Mouse (Mus musculus) midbrain, embryonic 14.5 days (tissue): Measurements from ENCODE around the gene Prkaa2. TPM values are rescaled to one million over a fixed set of nuclear protein-coding genes. Genes with fewer than 3 reads are reported as not detected.

Experiments
- ATAC-seq: fragments of 200-750 bp; cut with Nextera tagmentation; 2 replicates; pipeline ENCODE4 v1.8.0; 2017; ENCODE audit warnings: moderate number of reproducible peaks, moderate library complexity; ENCODE audit not compliant: low FRiP score, low TSS enrichment
- DNase-seq: peaks from one replicate; pipeline ENCODE4 v3.0.0-alpha.2; 2015
- H3K27ac ChIP-seq: fragments of 300-500 bp; sonication (generic); replicated peaks from 2 replicates; pipeline ENCODE4 v1.5.1; 2014; ENCODE audit warnings: mild to moderate bottlenecking, low read depth, low read length, moderate library complexity
- H3K27me3 ChIP-seq: fragments of 300-500 bp; sonication (generic); 2 replicates; pipeline ENCODE4 v1.6.1; 2014; ENCODE audit warnings: low read length, control low read depth, mixed read lengths; ENCODE audit not compliant: control insufficient read depth, insufficient read depth
- H3K36me3 ChIP-seq: fragments of 300-500 bp; sonication (generic); 2 replicates; pipeline ENCODE4 v1.6.1; 2014; ENCODE audit warnings: low read length, control low read depth; ENCODE audit not compliant: control insufficient read depth, insufficient read depth
- H3K4me1 ChIP-seq: fragments of 300-500 bp; sonication (generic); 2 replicates; pipeline ENCODE4 v1.6.1; 2014; ENCODE audit warnings: mild to moderate bottlenecking, antibody characterized with exemption, low read length, control low read depth; ENCODE audit not compliant: control insufficient read depth, insufficient read depth
- H3K4me2 ChIP-seq: fragments of 300-500 bp; sonication (generic); 2 replicates; pipeline ENCODE4 v1.6.1; 2014; ENCODE audit warnings: mild to moderate bottlenecking, low read length, moderate library complexity
- H3K4me3 ChIP-seq: fragments of 300-500 bp; sonication (generic); replicated peaks from 2 replicates; pipeline ENCODE4 v1.5.1; 2014; ENCODE audit warnings: low read depth, low read length
- H3K9ac ChIP-seq: fragments of 300-500 bp; sonication (generic); replicated peaks from 2 replicates; pipeline ENCODE4 v1.6.1; 2014; ENCODE audit warnings: mild to moderate bottlenecking, low read length, moderate library complexity
- H3K9me3 ChIP-seq: fragments of 300-500 bp; sonication (generic); 2 replicates; pipeline ENCODE4 v1.6.1; 2016; ENCODE audit warnings: low read length, control low read depth, mixed read lengths; ENCODE audit not compliant: control insufficient read depth
- WGBS: fragments of 180-500 bp; shearing (Covaris S2); extraction: QIAGEN DNeasy Blood & Tissue Kit; methylation state at CpG from one replicate; pipeline ENCODE4 v1.1.7; 2014; 5-methylcytosine and 5-hydroxymethylcytosine counted together
- polyA plus RNA-seq: library from polyadenylated mRNA; unstranded; fragments of >200 nt; fragmentation: Nextera tagmentation; extraction: Ambion mirVana; gene quantifications from 2 replicates; pipeline ENCODE4 v1.2.1, GENCODE M21; 2014

The Prkaa2 gene
- polyA plus RNA-seq, 1 experiment from 2014 or later = 19.4 TPM

- Histone ChIP-seq H3K27ac (no peak overlapping the region), H3K27me3 (no peaks in the 10 kb centered on the region), H3K4me2 (no peak overlapping the region), H3K36me3 (no peaks in the 10 kb centered on the region), H3K4me1 (no peaks in the 10 kb centered on the region), H3K4me3 (no peak overlapping the region), H3K9ac (no peak overlapping the region), H3K9me3 (no peaks in the 10 kb centered on the region)
- WGBS = 41% methylated on average over 14 of the region's 14 CpGs
- DNase-seq (peak; percentile 93), ATAC-seq (no peak; the same call in 1 of the 2 replicates)
Observed at GRCm38 (mm10) chr4:105151911-105152690, 42.4 kb upstream of the Prkaa2 start.

DNA sequence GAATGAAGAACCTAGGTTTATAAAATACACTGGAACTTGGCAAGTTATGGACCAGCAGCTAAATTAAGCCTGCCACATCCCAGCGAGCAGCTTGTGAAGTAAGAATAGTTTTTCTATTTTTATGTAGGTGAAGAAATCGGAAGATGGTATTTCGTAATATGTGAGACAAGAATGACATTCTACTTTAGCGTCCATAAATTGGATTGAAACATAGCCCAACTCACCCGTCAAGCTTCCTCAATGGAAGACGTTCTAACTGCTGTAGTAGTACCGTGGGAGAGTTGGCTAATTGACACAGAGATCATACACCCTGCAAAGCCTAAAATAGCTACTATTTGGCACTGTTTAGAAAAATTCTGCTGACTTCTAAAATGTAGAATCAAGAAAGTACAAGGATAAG is 39.8 kb upstream of the Prkaa2 start:
- no peaks in the 10 kb centered on the region for H3K27me3 ChIP-seq
- no peak overlapping the region for H3K9ac ChIP-seq
- no peak for ATAC-seq
- no peak overlapping the region for H3K4me2 ChIP-seq
- no peak overlapping the region for H3K4me3 ChIP-seq
- WGBS = 94% methylated on average over 7 of the region's 7 CpGs
- no peaks in the 10 kb centered on the region for H3K4me1 ChIP-seq
- DNase-seq = no peak
- H3K27ac ChIP-seq = no peak overlapping the region
- no peaks in the 10 kb centered on the region for H3K36me3 ChIP-seq
- H3K9me3 ChIP-seq = peaks cover 4% of the 10 kb centered on the region; the same call in 1 of the 2 replicates

- Histone ChIP-seq H3K27ac (no peak overlapping the region), H3K27me3 (no peaks in the 10 kb centered on the region), H3K9ac (no peak overlapping the region), H3K4me1 (no peaks in the 10 kb centered on the region), H3K36me3 (no peaks in the 10 kb centered on the region), H3K4me2 (no peak overlapping the region), H3K4me3 (no peak overlapping the region), H3K9me3 (no peaks in the 10 kb centered on the region)
- ATAC-seq = no peak
- DNase-seq = no peak
- WGBS = 85% methylated on average over 4 of the region's 4 CpGs
Observed at GRCm38 (mm10) chr4:105133350-105134050, 23.8 kb upstream of the Prkaa2 start.

GRCm38 (mm10) chr4:105131756-105132314 is 22.1 kb upstream of the Prkaa2 start:
- no peak overlapping the region for H3K4me3 ChIP-seq
- peaks cover 2% of the 10 kb centered on the region; the same call in 1 of the 2 replicates for H3K9me3 ChIP-seq
- H3K4me2 ChIP-seq = no peak overlapping the region
- WGBS = 73% methylated on average over 9 of the region's 9 CpGs
- ATAC-seq = no peak
- no peaks in the 10 kb centered on the region for H3K36me3 ChIP-seq
- no peak for DNase-seq
- H3K27me3 ChIP-seq = no peaks in the 10 kb centered on the region
- H3K9ac ChIP-seq = no peak overlapping the region
- H3K27ac ChIP-seq = no peak overlapping the region
- H3K4me1 ChIP-seq = no peaks in the 10 kb centered on the region

- Histone ChIP-seq H3K36me3 (no peaks in the 10 kb centered on the region), H3K9me3 (peaks cover 4% of the 10 kb centered on the region; the same call in 1 of the 2 replicates), H3K4me3 (no peak overlapping the region), H3K4me1 (no peaks in the 10 kb centered on the region), H3K27ac (no peak overlapping the region), H3K27me3 (no peaks in the 10 kb centered on the region), H3K4me2 (no peak overlapping the region), H3K9ac (no peak overlapping the region)
- DNase-seq = no peak
- WGBS = 71% methylated on average over 7 of the region's 7 CpGs
- ATAC-seq = no peak
Observed at GRCm38 (mm10) chr4:105129212-105129611, 19.5 kb upstream of the Prkaa2 start.

DNA sequence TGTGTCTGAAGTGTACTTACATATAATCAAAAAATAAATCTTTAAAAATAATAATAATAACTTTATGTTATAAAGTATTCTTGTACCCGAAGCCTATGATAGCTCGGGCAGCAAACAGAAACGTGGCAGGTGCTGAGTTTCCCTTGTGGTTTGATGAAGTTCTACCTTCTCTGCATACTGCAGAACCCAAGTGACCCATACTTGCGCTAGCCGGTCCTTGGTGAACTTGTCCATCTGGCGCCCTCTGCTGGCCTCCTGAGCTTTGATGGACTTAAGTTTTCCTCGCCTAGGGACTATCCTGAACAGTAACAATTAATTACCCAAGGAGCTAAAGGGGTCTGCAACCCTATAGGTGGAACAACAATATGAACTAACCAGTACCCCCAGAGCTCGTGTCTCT is 12.7 kb upstream of the Prkaa2 start:
- no peaks in the 10 kb centered on the region for H3K4me1 ChIP-seq
- H3K36me3 ChIP-seq = no peaks in the 10 kb centered on the region
- 49% methylated on average over 8 of the region's 8 CpGs for WGBS
- peak; percentile 70 for DNase-seq
- no peak overlapping the region for H3K4me3 ChIP-seq
- no peaks in the 10 kb centered on the region for H3K27me3 ChIP-seq
- peaks cover 4% of the 10 kb centered on the region; the same call in 1 of the 2 replicates for H3K9me3 ChIP-seq
- no peak overlapping the region for H3K27ac ChIP-seq
- ATAC-seq = no peak
- H3K9ac ChIP-seq = no peak overlapping the region
- no peak overlapping the region for H3K4me2 ChIP-seq

- no peak overlapping the region for H3K4me3 ChIP-seq
- no peak overlapping the region for H3K27ac ChIP-seq
- ATAC-seq = no peak
- H3K36me3 ChIP-seq = no peaks in the 10 kb centered on the region
- WGBS = 54% methylated on average over 6 of the region's 6 CpGs
- H3K9me3 ChIP-seq = no peaks in the 10 kb centered on the region
- no peak overlapping the region for H3K9ac ChIP-seq
- no peak for DNase-seq
- no peaks in the 10 kb centered on the region for H3K27me3 ChIP-seq
- H3K4me2 ChIP-seq = no peak overlapping the region
- no peaks in the 10 kb centered on the region for H3K4me1 ChIP-seq
Observed at GRCm38 (mm10) chr4:105121081-105121480, 11.4 kb upstream of the Prkaa2 start.

DNA sequence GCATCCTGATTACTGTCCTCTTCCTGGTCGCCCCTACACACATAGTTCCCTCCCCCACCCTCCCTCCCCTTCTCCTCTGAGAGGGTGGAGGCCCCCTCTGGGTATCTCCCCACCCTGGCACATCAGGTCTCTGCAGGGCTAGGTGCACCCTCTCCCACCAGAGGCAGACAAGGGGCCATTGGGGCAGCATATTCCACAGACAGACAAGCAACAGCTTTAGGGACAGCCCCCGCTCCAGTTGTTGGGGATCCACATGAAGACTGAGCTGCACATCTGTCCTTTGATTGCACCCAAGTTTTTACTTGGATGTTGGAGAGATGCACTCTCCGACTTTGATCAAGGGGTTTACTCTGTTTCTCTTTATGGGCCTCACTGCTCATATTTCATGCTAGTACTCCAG is 3.8 kb upstream of the Prkaa2 start:
- Histone ChIP-seq H3K9ac (no peak overlapping the region), H3K27ac (no peak overlapping the region), H3K4me1 (peaks cover 12% of the 10 kb centered on the region), H3K36me3 (no peaks in the 10 kb centered on the region), H3K4me3 (no peak overlapping the region), H3K27me3 (no peaks in the 10 kb centered on the region), H3K4me2 (no peak overlapping the region), H3K9me3 (no peaks in the 10 kb centered on the region)
- no peak for ATAC-seq
- DNase-seq = no peak
- WGBS = 81% methylated on average over 3 of the region's 3 CpGs
